Mouse (Mus musculus): ENCODE measurements around the gene Dbf4.

The Dbf4 gene

DNA sequence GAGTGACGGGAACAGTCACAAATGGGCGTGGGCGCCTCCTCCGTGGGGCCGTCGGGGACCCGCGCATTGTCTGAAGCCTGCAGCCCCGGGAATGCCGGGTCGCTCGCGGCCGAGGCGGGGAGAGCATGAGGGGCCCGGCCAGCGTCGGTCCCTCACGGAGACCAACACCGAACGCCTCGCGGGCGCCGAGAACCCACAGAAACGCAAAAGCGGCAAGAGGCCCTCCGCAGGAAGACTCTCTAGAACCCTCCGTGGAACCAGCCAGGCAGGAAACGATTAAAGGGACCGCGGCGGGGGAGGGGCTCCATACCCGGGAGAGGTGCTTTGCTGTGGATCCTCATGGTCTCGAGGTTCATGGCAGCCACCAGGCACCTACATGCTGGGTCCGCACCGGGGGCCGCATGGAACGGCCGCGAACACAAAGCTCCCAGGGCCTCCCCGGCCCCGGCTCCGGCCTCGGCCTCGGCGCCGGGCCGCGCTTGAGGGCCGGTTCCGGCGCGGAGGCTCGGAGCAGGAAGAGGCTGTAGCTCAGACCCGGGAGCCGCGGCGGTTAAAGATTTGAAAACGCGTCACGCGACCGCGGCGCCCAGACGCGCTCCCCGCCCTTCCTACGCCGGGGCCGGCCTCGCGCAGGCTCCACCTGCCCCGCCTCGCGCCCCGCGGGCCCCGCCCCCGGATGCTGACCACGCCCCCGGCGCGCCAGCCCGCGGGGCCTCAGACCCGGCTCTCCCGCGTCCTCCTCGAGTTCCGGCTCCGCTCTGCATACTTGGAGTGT, at the start of gene Dbf4, which contains the start of gene Slc25a40:
Dbf4 (minus strand) TSS at position 560 of the 775 bp plus-strand sequence.
Slc25a40 (plus strand) TSS at position 694 of the 775 bp plus-strand sequence.
- peak; percentile 61 to 86 for DNase-seq (ENCODE audit: low spot score in 2 of 2)

DNA sequence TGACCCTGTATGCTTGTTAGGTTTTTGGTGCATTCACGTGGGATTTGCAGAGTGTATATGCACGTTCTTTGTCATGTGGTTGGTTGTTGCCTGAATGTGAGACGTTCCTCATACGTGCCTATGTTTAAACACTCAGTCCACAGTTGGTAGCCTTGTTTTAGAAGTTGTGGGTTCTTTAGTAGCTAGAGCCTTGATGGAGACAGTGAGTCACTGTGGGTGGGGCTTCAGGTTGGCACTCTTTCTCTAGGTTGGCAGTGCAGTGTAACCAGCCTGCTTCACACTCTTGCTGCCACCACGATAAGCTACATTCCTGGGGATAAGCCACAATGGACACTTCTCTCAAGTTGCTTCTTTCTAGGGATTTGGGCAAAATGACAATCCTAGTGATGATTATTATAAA, 34.0 kb upstream of the Dbf4 start:
- DNase-seq (ENCODE audit: low spot score in 2 of 2) = no peak

DNA sequence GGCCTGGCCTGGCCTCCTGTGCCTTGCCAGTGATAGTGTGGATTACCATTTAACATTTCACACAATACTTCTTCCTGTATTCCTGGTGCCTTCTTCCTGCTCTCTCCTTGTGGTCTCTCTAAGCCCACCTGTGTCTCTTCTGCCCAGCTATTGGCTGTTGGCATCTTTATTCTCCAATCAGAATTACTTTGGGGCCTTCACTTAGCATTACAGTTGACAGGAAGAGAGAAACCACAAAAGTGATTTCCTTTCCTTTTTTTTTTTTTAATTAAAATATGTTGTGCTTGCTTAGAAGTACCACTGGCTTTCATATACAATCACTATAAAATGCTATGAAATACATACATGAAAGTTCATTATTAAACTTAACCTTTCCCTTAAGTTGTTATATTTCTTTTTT, 33.0 kb upstream of the Dbf4 start:
- DNase-seq (ENCODE audit: low spot score in 2 of 2) = no peak

DNA sequence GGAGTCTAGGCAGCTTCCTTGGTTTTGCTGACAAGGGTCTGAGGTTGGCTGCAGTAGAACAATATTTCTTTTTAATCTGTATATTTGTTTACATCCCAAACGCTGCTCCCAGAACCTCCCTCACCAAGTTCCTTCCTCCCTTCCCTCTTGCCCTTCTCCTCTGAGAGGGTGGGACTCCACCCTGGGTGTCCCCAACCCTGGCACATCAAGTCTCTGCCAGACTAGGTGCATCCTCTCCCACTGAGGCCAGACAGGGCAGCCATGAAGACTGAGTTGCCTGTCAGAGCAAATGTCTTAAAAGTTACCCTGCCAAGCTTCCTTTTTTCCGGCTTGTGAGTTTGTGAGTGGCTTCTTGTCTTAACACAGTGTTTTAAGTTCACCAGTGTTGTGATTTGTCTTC, 16.6 kb upstream of the Dbf4 start:
- no peak for DNase-seq (ENCODE audit: low spot score in 2 of 2)

DNA sequence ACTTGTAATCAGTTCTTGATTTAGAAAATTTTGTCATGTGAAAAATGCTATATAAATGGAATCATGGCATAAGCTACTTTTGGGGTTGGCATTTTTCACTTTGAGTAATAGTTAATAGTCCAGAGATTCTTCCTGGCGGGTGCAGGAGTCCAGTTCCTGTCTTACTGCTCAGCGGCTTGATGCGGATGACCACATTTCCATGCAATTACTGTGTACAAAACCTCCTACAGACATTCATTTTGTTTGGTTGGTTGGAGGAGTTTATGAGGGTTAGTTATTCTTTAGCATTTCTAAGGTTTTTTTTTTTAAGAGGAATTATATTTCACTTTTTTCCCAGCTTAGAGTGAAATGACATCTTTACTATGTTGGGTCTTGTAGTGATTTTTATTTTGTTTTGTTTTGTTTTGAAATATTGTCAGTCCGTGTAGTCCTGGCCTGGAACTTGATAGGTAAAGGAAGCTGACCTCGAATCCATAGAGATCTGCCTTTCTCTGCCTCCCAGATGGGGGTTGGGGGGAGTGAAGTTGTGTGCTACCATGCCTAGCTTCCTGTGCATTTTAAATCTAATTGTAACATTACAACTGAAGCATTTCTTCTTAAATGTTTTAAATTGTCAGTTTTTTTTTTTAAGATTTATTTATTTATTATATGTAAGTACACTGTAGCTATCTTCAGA, 15.1 kb upstream of the Dbf4 start:
- no peak for DNase-seq (ENCODE audit: low spot score in 2 of 2)

DNA sequence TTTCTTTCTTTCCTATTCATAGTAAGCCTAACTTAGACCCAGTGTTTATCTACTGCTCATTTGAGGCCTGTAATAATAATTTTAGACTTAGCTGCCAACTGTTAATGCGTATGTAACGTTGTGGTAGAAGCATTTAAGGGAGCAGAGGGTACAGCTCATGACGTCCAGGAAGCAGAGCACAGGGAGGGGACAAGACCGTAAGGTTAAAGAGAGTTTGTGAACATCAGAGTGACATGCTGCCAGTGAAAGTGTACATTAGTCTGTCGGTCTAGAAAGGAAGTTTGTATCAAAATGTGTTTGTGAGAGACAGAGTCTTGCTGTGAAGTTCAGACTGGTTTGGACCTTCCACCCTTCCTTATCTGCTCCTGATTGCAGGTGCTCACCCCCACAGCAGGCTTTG, 3.4 kb upstream of the Dbf4 start:
- no peak for DNase-seq (ENCODE audit: low spot score in 2 of 2)

DNA sequence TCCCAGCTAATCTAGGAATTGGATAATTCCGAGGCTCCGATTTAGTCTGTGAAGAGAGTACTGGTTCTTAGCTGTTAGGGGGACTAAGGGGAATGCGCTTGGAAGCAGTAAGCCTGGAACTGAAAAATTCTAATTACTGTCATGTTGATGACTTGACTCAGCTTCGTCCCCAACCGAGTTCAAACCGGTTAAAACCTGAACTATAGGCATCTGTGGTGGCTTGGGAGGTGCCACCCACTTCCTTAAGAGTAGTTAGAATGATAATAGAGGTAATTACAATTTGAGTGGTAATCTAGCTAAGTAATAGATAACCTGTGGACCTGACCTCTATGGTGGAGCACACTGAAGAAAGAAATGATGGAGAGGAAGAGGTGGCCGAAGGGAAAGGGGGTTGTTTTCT, 1.6 kb upstream of the Dbf4 start:
- no peak for DNase-seq (ENCODE audit: low spot score in 2 of 2)

DNA sequence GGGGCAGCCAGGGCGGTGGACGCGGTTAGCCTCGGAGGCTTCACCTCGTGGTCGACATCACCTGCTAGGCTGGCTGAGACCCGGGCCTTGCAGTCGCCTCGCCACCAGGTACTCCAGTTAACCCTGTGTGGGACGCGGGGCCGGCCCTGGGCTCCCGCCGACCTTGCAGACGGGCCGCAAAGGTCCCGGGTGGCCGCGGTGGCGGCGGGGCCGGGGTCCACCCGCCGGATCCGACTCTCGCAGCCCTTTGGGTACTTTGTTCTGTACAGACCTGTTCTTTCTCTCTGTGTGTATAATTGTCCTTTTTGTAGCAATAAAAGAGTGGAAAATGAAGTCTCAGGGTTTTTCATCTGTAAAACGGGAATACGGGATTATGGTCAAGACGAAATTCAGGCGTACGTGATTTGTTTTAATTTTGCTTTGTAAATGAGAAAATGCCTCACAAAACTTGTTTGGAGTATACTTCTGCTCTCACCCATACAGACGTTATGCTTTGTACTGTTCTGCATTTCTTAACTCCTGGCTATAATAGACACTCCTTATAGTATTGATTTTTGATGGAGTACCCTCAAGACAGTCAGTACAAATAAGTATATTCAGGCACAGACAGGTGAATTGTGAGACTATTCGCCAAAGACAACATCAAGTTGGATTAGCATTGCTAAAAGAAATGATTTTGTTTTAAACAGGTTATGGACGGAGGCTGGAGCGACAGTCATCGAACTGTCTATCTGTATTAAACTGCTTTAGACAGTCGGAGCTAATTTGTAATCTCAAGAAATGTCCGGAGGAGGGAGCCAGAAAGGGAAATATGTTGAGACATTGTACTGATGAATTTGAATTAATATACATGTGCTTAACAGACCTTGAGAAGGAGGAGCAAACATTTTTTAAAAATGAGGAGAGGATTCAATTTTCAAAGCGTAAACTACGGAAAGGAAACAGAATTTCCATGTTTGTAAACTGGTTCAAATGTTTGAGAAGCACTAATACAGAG, 714 bp upstream of the Dbf4 start:
- peak in 1 of 2 experiments; percentile 4 for DNase-seq (ENCODE audit: low spot score in 2 of 2)

DNA sequence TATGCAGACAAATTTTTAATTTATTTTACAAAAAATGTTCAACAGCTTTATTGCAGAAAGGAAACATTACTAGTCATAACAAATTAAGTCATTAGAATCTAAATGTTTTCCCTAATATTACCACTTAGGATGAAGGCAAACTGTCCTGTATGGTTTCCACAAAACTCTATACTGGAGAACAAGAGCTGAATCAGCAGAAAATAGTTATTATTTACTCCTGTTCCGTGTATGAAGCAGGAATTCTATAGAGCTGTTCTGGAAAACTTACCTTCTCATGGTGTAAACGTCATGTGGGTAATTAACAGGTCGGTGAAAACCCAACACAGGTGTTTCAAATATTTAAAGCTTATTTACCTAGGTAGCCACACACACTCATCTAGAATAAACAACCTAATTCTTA, 1.1 kb downstream of the Dbf4 start:
- no peak for DNase-seq (ENCODE audit: low spot score in 2 of 2)

DNA sequence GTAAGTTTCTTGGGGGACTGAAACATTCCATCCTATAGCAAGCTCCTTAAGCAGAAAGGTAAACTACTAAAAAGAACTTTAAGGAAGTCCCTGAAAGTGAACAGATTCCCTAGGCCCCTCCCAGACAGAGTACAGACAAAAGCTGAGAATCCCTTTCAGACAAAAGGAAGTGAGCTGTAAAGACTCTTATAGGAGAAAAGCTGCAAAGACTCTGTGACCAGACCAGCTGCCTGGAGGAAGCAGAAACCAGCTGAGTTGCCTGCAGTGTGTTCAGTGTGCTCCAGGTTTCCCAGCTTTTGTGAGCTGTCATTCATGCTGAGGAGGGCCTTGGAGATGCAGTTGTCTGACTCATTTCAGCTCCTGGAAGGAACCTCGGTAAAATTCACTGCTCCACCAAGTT, 5.1 kb downstream of the Dbf4 start:
- no peak for DNase-seq (ENCODE audit: low spot score in 2 of 2)

DNA sequence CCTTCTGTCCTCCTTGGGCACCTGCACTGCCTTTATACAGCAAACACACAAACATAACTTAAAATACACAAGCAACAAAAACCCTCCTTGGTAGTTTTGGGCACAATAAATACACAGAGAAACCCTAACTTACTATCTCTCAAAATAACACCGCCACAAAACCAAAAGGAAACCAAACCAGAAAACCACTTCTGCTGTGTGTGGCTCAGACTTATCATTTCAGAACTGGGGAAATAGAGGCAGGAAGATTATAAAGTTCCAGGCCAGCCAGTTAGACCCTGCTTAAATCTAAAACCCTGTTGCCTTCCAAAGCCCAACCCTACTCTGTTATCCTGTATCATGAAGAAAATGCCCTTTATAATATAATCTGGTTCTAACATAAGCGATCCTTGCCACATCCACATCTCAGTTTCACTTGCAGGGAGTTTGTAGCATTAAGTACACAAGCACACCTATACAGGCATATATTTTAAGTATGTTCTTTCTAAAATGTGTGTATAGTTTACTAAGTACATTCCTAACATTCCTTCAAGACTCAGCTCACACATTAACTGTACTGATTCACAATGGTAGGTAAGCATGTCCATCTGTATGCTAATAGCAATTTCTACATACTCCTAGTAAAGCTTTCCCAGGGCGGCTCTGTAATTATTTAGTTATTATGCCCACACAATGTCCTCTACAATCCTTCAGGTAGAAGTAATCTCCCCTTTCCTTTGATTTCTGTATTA, 5.7 kb downstream of the Dbf4 start:
- no peak for DNase-seq (ENCODE audit: low spot score in 2 of 2)

DNA sequence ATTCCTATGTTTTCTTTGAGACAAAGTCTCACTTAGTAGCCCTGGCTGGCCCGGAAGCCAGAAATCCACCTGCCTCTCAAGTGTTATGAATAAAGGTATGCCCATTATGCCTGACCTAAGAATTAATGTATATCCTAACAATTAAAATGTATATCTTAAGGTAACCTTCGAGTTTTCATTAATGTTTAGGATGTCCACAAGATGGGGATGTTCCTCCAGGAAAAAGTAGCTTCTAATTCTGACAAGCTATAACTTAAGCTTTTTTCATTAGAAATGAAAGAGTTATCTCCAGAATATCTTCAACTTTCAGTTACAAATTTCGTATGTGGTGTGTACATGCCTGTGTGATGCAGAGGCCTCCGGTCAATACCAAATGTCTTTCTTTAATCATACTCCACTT, 13.8 kb downstream of the Dbf4 start:
- DNase-seq (ENCODE audit: low spot score in 2 of 2) = no peak

DNA sequence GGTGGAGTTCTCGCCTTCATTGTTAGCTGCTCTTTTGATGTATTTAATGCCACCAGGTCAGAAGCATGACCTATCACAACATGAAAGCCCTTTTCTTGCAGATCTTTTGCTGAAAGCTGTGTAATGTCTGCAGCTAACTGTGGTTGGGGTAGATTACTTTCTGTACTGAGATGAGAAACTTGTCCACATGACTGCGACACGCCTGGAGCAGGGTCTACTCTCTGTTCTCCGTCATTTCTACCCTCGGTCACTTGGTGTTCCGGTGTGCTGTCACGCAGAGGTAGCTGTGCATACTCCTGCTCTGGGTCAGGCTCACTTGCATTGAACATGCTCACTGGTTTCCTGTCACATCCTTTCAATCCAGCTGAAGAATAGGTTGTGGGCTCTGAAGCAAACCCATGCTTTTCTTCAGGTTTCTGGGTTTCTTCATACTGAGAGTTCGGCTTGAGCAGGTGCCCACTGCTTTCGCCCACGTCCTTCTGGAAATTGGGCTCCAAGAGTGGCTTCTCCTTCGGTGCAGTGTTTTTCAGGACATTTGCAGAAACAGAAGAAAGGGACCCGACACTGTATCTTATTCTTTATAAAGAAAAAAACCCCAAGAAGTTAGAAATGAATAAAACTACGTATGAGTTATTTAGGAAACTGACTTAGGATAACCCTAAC, 24.8 kb downstream of the Dbf4 start:
- DNase-seq (ENCODE audit: low spot score in 2 of 2) = peak in 1 of 2 experiments; percentile 10

DNA sequence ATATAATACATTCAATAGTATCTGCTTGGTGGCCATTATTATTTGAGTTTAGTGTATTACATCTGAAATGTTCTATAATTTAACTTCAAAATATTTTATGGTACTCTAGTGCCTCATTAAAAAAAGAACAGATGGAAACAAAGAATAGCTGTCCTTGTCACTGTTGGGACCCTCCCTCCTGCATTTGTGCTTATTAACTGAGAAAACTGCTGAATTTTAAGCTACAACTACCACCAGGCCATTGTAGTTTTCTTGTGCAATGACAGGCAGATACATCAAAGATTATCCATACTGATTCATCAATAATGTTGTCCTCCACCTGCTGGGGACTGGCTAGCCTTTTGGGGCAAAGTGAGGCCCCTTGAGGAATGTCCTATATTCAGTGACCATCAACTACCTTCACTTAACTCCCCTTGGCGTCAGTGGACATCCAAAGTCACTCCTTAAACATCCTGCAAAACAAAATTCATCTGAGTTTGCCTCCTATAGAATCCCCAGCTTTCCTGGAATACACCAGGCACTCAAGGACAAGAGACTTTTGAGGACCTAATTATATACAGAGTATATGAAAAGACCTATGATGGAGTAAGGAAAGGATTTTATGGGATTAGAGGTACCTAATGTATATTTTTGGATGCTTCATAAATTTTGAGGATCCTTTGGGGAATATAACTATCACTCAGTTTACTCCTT, 28.5 kb downstream of the Dbf4 start:
- no peak for DNase-seq (ENCODE audit: low spot score in 2 of 2)

DNA sequence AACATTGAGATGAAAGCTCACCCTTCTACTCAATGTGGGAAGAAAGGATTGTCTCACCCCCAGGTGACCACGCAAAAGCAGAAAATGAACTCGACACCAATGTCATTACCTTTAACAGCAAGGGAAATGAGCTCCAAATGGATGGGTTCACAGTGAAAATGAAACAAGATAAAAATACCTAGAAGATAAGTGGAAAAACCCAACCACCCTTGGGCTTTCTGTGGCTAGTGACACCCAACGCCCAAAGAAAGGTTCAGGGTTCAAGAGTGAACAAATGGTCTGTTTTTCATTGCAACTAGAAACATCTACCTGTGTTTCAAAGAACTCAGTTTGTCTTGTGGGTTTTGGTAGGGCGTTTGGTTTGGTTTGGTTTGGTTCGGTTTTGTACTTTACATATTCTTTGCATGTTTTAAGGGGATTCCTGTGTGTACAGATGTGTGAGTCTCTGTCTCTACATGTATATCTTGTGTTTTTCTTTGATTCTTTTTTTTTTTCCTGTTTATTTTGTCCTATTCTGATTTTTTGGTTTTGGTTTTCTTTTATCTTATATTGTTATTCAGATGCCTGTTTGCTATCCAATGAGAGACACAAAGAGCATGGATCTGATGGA, 48.1 kb downstream of the Dbf4 start:
- DNase-seq (ENCODE audit: low spot score in 2 of 2) = no peak

DNA sequence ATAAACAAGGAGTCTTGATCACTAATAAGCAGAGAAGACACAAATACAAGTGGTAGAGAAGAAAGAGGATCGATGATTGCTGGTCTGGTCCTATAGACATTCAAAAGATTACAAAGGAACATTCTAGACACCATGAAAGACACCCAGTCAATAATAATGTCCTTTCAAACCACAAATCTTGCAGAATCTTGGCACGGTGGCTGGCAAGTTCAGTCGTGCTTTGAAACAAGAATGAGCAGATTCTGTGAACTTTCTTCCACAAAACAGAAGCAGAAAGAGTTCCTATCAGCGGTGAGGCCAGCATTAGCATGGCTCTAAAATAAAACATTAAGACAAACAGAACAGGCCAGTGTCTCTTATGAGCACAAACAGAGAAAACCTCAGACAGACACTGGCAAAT, 49.1 kb downstream of the Dbf4 start:
- no peak for DNase-seq (ENCODE audit: low spot score in 2 of 2)

DNA sequence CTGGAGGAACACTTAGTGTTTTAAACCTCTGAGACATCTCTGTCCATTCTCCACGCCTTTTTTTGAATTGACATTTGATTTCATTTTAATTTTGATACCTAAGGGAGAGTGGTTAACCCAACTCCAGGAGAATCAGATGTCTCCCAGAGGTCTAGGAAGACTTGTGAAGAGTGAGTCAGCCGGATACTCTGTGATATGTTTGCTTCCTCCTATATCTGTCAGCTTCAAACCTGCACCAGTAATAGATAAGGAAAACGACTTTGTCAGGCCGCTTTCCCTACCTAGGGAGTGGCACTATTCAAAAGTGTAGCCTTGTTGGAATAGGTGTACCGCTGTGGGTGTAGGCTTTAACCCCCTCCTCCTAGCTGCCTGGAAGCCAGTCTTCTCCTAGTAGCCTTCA, 53.7 kb downstream of the Dbf4 start:
- no peak for DNase-seq (ENCODE audit: low spot score in 2 of 2)

DNA sequence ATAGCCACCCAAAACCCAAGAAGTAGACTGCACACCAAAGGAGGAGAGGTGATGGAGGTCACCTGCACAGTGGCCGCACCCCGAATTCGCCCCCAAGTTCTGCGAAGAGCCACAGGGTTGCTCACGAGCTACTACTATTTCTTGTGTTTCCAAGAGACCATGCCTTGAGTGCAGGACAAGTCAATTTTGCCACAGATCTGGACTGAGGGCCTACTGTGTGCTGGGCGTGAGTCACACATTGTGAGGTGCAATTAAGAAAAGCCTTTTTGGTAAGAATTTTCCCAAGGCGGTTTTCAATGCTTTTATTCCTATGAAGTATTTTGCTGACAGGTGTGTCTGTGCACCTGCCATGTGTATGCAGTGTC, 54.2 kb downstream of the Dbf4 start:
- DNase-seq (ENCODE audit: low spot score in 2 of 2) = no peak

DNA sequence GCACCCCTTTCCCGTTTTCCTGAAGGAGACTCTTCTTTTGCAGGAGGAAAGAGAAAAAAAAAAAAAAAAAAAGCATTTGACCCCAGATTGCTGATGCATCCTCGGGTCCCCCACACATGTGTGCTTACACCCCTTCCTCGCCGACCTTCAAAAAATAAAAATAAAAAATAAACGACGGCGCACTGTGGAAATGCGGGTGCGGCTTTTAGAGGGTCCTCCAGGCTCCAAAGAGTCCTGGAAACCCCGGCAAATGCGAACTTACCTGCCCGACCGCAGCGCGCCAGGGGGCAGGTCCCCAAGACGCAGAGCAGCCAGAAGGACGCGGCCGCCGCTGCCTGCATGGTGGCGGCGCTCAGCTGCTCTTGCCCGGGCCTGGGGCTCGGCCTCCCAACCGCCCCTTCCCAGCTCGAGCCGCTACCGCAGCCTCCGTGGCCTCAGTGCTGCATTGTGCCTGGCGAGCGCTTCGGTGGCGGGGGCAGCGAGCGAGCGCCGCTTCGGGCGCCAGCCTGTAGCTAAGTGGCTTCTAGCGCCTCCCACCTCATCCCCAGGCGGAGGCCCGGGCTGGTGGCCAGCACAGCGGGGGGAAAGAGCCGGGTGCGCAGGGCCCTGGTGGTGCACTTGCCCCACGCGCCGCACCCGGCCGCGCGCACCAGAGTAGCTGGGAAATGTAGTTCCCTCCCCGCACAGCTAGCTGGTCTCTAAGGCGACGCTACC, 54.7 kb downstream of the Dbf4 start, which contains the start of gene Adam22:
Adam22 (minus strand) TSS at position 547 of the 714 bp plus-strand sequence.
- DNase-seq (ENCODE audit: low spot score in 2 of 2) = peak; percentile 79 to 94
